Mouse (Mus musculus): ENCODE measurements at regions not wholly inside any gene's neighbourhood (a gene's known extent, or its start where the extent isn't known, plus 50 kb on each side); places are given as distances from the start of the nearest gene placed in this dataset.

- TF ChIP-seq CTCF (IDR thresholded peaks at IDR 0.05; ENCODE audit: low read depth) (no peak), EP300 (IDR thresholded peaks at IDR 0.05; ENCODE audit: low read depth) (no peak)
These were observed 150.3 kb upstream of the Gypa start for GRCm38 (mm10) chr8:80343299-80343698.

Measured in liver, postnatal 0 days (tissue).